In the genomic region with DNA sequence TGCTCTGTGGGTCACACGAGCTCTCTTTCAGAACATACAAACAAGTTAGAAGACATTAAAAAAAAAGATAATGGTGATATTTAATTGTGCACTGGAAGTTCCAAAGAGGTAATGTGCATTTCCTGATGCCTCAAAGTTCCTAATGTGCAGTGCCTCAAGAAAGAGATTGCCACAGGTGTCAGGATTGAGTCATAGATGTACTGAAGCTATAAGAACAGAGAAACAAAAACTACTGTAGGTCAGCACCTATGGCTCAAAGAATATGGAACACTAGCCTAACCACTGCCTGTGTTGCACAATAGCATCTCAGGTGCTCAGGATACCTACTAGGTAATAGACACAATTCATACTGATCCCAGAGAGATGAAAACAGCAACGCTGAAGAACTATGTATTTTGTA, we compare ENCODE assay signal across 37 mouse cellular contexts. TPM values are rescaled to one million over a fixed set of nuclear protein-coding genes. Genes with fewer than 3 reads are reported as not detected.
"Had no signal": no experiment of that assay in that cellular context is flagged by ENCODE, and none has a peak within 500 bp of the region (broad histone marks: within the 10 kb centered on the region; RNA-seq: fewer than 3 reads in every experiment).

No protein-coding gene starts in this region.

- H3K36me3 ChIP-seq: limb, embryonic 10.5 days; limb, embryonic 12.5 days; limb, embryonic 13.5 days; limb, embryonic 15.5 days; liver, embryonic 12.5 days; liver, embryonic 13.5 days; liver, embryonic 15.5 days; lung, embryonic 15.5 days; midbrain, embryonic 10.5 days; midbrain, embryonic 12.5 days; midbrain, embryonic 13.5 days; midbrain, embryonic 15.5 days had no signal

- ATAC-seq: liver, embryonic 12.5 days; liver, postnatal 0 days; lung, postnatal 0 days; midbrain, embryonic 13.5 days; midbrain, embryonic 15.5 days; midbrain, embryonic 16.5 days had no signal

- H3K4me1 ChIP-seq: limb, embryonic 10.5 days; limb, embryonic 12.5 days; limb, embryonic 13.5 days; limb, embryonic 15.5 days; liver, embryonic 12.5 days; liver, embryonic 13.5 days; liver, embryonic 15.5 days; lung, embryonic 15.5 days; megakaryocyte, embryonic 14.5 days; midbrain, embryonic 10.5 days; midbrain, embryonic 12.5 days; midbrain, embryonic 13.5 days; midbrain, embryonic 15.5 days had no signal

- H3K4me2 ChIP-seq: limb, embryonic 12.5 days; limb, embryonic 13.5 days; limb, embryonic 15.5 days; liver, embryonic 11.5 days; liver, embryonic 12.5 days; liver, embryonic 13.5 days; liver, embryonic 15.5 days; lung, embryonic 14.5 days; lung, embryonic 15.5 days; midbrain, embryonic 11.5 days; midbrain, embryonic 12.5 days; midbrain, embryonic 13.5 days; midbrain, embryonic 15.5 days had no signal

- H3K4me3 ChIP-seq: left cerebral cortex, adult 2 months; limb, embryonic 10.5 days; limb, embryonic 12.5 days; limb, embryonic 13.5 days; limb, embryonic 15.5 days; liver, embryonic 12.5 days; liver, embryonic 13.5 days; liver, embryonic 15.5 days; lung, embryonic 15.5 days; megakaryocyte, embryonic 14.5 days; midbrain, embryonic 10.5 days; midbrain, embryonic 12.5 days; midbrain, embryonic 13.5 days; midbrain, embryonic 15.5 days; myocyte had no signal

- H3K27ac ChIP-seq: left cerebral cortex, adult 2 months; limb, embryonic 10.5 days; limb, embryonic 12.5 days; limb, embryonic 13.5 days; limb, embryonic 15.5 days; liver, embryonic 12.5 days; liver, embryonic 13.5 days; liver, embryonic 14.5 days; liver, embryonic 15.5 days; lung, embryonic 15.5 days; macrophage; midbrain, embryonic 10.5 days; midbrain, embryonic 12.5 days; midbrain, embryonic 13.5 days; midbrain, embryonic 15.5 days had no signal

- H3K9ac ChIP-seq: limb, embryonic 12.5 days; limb, embryonic 13.5 days; limb, embryonic 15.5 days; liver, embryonic 12.5 days; liver, embryonic 13.5 days; liver, embryonic 14.5 days; liver, embryonic 15.5 days; liver, postnatal 0 days; lung, embryonic 14.5 days; lung, embryonic 15.5 days; midbrain, embryonic 12.5 days; midbrain, embryonic 13.5 days; midbrain, embryonic 15.5 days had no signal

- H3K27me3 ChIP-seq: limb, embryonic 12.5 days; limb, embryonic 13.5 days; limb, embryonic 15.5 days; liver, embryonic 12.5 days; liver, embryonic 13.5 days; liver, embryonic 15.5 days; lung, embryonic 15.5 days; megakaryocyte, embryonic 14.5 days; midbrain, embryonic 12.5 days; midbrain, embryonic 13.5 days; midbrain, embryonic 15.5 days had no signal

- H3K9me3 ChIP-seq: limb, embryonic 10.5 days; limb, embryonic 12.5 days; limb, embryonic 13.5 days; limb, embryonic 15.5 days; liver, embryonic 12.5 days; liver, embryonic 13.5 days; liver, embryonic 15.5 days; lung, embryonic 15.5 days; megakaryocyte, embryonic 14.5 days; midbrain, embryonic 10.5 days; midbrain, embryonic 12.5 days; midbrain, embryonic 13.5 days; midbrain, embryonic 15.5 days had no signal

- DNase-seq: left cerebral cortex, postnatal 4 days; liver; liver, embryonic 13.5 days; liver, postnatal 0 days; lung, adult 18-20 months; lung, adult 2 months; lung, embryonic 14.5 days; lung, postnatal 10 days; lung, postnatal 14 days; lung, postnatal 36 days; lung, postnatal 4 days; midbrain, embryonic 14.5 days had no signal

RNA-seq across cellular contexts. Expression of a gene that starts 36.3 kb away (rescaled TPM):
- polyA plus RNA-seq: limb, embryonic 10.5 days; limb, embryonic 11.5 days; limb, embryonic 12.5 days; limb, embryonic 13.5 days; liver, adult 2 months; liver, embryonic 11.5 days; liver, embryonic 12.5 days; liver, embryonic 15.5 days; liver, embryonic 16.5 days; liver, postnatal 0 days; lung, adult 2 months; lung, embryonic 14.5 days; lung, embryonic 15.5 days; lung, embryonic 16.5 days; lung, postnatal 0 days; midbrain, embryonic 10.5 days; midbrain, embryonic 11.5 days; midbrain, embryonic 12.5 days; midbrain, embryonic 13.5 days; midbrain, embryonic 14.5 days; midbrain, embryonic 15.5 days; midbrain, embryonic 16.5 days; midbrain, postnatal 0 days; myocyte had no signal

RNA-seq across cellular contexts. Expression of a gene that starts 54.0 kb away (rescaled TPM):
- polyA plus RNA-seq: macrophage had no signal
